12 mouse cellular contexts compared by ENCODE assay signal in genomic region chr8:61665021-61665420, GRCm38 (mm10).
DNase-seq lines count a peak whose midpoint lies in the region; TF ChIP-seq lines count a peak whose summit lies in the region.
"Had no signal": no experiment of that assay in that cellular context is flagged by ENCODE, and none has a peak within 500 bp of the region (broad histone marks: within the 10 kb centered on the region; RNA-seq: fewer than 3 reads in every experiment).

No protein-coding gene starts in this region.

- no peak overlapping the region for H3K4me3 ChIP-seq in brown adipose tissue, adult 24 weeks (ENCODE audit: insufficient read depth, low read depth, low read length)
- H3K4me3 ChIP-seq in left cerebral cortex, adult 2 months, result no peak overlapping the region
- H3K4me3 ChIP-seq: intestine, embryonic 15.5 days; megakaryocyte, embryonic 14.5 days had no signal

- peaks cover 19% of the 10 kb centered on the region; the same call in 1 of the 2 replicates for H3K4me1 ChIP-seq in brown adipose tissue, adult 24 weeks (ENCODE audit: control insufficient read depth, insufficient read depth, insufficient read length, low read length)
- H3K4me1 ChIP-seq: intestine, embryonic 15.5 days had no signal

- 0 out of 2 replicates have a peak overlapping the region, but pooled peaks have one; percentile 23 for H3K27ac ChIP-seq in brown adipose tissue, adult 24 weeks (replicated peaks; ENCODE audit: low read depth, low read length)
- H3K27ac ChIP-seq in left cerebral cortex, adult 2 months, result no peak overlapping the region
- H3K27ac ChIP-seq: intestine, embryonic 15.5 days had no signal

- intact Hi-C loops in left cerebral cortex, adult 2 months (cut with DNase I), result no loop called here

- peak; percentile 23 to 48 for DNase-seq in kidney, adult 8-10 months
- no peak for DNase-seq in kidney, adult 18-20 months
- DNase-seq in forelimb bud, embryonic 11.5 days (ENCODE audit: low read depth, low spot score), result peak; percentile 24
- peak; percentile 34 to 65 for DNase-seq in kidney, postnatal 36 days
- DNase-seq in gastrocnemius, adult 8-10 months (ENCODE audit: low spot score in 2 of 2), result no peak
- DNase-seq in right cerebral cortex, postnatal 14 days, result no peak
- DNase-seq in left cerebral cortex, adult 2 months (ENCODE audit: extremely low spot score in 1 of 2, low spot score in 2 of 2), result no peak
- DNase-seq: cerebellum, adult 11 months; gastrocnemius, postnatal 25 days had no signal

- TF ChIP-seq CTCF in left cerebral cortex, adult 2 months (IDR thresholded peaks at IDR 0.05), result no peak

Comparison
In these comparisons a context has a peak if more than half of its experiments do, and no peak if none do; other contexts are left out.
1. DNase-seq: peak in kidney, adult 8-10 months (2 of 2), forelimb bud, embryonic 11.5 days (single experiment) and kidney, postnatal 36 days (2 of 2); none in kidney, adult 18-20 months (single experiment), gastrocnemius, adult 8-10 months (0 of 2), right cerebral cortex, postnatal 14 days (single experiment) and left cerebral cortex, adult 2 months (0 of 2).